Mouse (Mus musculus) splenic B cell, adult 2 months (primary cell): ENCODE measurements around the gene Myom3.
A peak's percentile ranks its signal among the peaks of the same experiment; 100 is the strongest.

Source experiments
- DNase-seq: peaks from one replicate; pipeline ENCODE4 v3.0.0-alpha.2; 2011; ENCODE audit warnings: low read depth, low spot score
- H3K27me3 ChIP-seq: 2 replicates; pipeline ENCODE4 v1.6.1; 2012; ENCODE audit warnings: mild to moderate bottlenecking, low read length, moderate library complexity, mixed read lengths; ENCODE audit not compliant: control insufficient read depth, poor library complexity, insufficient read depth, severe bottlenecking
- H3K36me3 ChIP-seq: 2 replicates; pipeline ENCODE4 v1.6.1; 2012; ENCODE audit warnings: mild to moderate bottlenecking, low read length, moderate library complexity, mixed read lengths; ENCODE audit not compliant: control insufficient read depth, poor library complexity, insufficient read depth, severe bottlenecking

Gene Myom3

GRCm38 (mm10) chr4:135814896-135815295, 55.4 kb downstream of the Myom3 start:
- H3K27me3 ChIP-seq: no peaks in the 10 kb centered on the region
- no peaks in the 10 kb centered on the region for H3K36me3 ChIP-seq
- no peak for DNase-seq

DNA sequence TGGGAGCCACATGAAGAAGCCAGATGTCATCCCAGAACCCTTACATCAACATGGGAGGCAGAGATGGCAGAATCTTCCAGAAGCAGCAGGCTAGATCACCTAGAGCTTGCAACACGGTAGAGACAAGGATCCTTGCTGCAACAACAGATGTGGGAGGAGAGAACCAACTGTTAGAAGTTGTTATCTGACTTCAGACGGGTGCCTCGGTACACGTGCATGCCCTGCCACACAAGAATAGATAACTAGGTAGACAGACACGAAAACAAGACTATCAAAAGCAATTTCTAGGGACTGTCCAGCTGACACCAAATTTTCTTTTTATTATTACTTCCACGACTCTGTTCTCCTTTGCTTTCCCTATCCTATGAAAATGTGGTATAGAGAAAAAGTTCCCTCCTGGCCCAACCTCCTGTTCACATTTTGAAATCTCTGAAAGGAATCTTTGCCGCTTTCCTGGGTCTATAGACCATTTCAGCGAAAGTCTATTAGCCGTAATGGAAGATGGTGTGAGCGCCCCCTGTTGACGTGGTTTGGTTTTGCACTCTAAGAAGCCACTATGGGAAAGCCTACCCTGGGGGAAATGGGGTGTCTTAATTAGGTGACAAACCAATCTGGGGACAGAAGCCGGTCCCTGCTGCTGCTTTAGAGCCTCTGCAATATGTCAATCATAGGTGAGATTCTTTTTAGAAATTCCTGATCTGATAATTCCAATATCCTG, 57.5 kb downstream of the Myom3 start:
- DNase-seq: peak; percentile 77
- Histone ChIP-seq H3K36me3 (no peaks in the 10 kb centered on the region), H3K27me3 (no peaks in the 10 kb centered on the region)

GRCm38 (mm10) chr4:135818366-135818765, 58.9 kb downstream of the Myom3 start:
- H3K36me3 ChIP-seq: no peaks in the 10 kb centered on the region
- DNase-seq: no peak
- H3K27me3 ChIP-seq: no peaks in the 10 kb centered on the region

GRCm38 (mm10) chr4:135819826-135820526, 60.5 kb downstream of the Myom3 start:
- Histone ChIP-seq H3K27me3 (no peaks in the 10 kb centered on the region), H3K36me3 (no peaks in the 10 kb centered on the region)
- peak; percentile 34 for DNase-seq

DNA sequence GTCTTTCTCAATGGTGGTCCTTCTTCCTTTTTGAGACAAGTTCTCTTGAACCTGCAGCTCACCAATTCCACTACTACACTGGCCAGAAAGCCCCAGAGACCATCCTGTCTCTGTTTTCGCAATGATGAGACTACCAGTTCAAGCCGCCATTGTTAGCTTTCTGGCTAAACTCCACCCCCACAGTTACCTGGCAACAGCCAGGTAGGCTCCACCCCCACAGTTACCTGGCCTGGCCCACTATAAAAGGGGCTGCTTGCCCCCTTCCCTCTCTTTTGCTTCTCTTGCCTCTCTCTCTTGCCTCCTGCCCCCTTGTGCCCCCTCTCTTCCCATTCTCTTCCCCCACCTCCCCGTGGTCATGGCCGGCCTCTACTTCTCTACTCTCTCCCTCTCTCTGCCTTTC, 62.3 kb downstream of the Myom3 start:
- no peaks in the 10 kb centered on the region for H3K27me3 ChIP-seq
- H3K36me3 ChIP-seq: no peaks in the 10 kb centered on the region
- no peak for DNase-seq

DNA sequence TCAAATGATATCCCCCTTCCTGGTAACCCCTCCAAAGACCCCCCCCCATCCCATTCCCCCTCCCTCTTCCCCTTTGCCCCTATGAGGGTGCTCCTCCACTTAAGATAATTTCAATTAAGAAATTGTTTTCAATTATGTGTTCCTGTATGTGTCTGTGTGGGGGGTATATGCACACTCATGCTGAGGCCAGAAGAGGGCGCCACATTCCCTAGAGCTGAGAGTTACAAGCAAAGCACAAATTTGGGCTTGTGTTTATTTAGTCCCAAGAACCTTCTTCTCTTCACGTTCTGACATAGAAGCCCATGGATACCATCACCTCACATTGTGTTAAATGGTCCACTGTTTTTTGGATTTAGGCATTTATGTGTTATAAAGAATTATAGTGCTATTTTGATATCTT, 63.8 kb downstream of the Myom3 start:
- peak; percentile 66 for DNase-seq
- H3K36me3 ChIP-seq: no peaks in the 10 kb centered on the region

DNA sequence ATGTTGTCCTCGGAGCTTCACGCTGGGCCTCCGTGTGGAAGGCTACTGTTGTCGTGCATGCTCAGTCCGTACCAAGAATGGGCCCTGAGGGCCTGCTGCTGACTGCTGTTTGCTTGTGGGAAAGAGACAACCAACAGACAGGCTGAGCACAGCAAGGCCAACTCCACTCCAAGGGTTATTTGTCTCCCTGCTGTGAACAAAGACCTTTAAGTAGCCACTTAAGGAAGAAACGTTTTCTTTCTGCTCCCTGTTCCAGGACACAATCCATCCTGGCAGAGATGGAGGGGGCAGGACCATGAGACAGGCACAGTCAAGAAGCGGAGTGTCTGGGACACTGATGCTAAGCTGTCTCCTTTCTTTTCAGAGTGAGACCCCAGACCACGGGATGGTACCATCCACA, 64.7 kb downstream of the Myom3 start:
- no peaks in the 10 kb centered on the region for H3K36me3 ChIP-seq
- no peak for DNase-seq

More for the DNA sequence above, 63.8 kb downstream of the Myom3 start:
- no peaks in the 10 kb centered on the region for H3K27me3 ChIP-seq

GRCm38 (mm10) chr4:135828491-135828890, 69.0 kb downstream of the Myom3 start:
- H3K27me3 ChIP-seq: no peaks in the 10 kb centered on the region
- DNase-seq: no peak
- H3K36me3 ChIP-seq: no peaks in the 10 kb centered on the region

More for the DNA sequence above, 64.7 kb downstream of the Myom3 start:
- no peaks in the 10 kb centered on the region for H3K27me3 ChIP-seq

DNA sequence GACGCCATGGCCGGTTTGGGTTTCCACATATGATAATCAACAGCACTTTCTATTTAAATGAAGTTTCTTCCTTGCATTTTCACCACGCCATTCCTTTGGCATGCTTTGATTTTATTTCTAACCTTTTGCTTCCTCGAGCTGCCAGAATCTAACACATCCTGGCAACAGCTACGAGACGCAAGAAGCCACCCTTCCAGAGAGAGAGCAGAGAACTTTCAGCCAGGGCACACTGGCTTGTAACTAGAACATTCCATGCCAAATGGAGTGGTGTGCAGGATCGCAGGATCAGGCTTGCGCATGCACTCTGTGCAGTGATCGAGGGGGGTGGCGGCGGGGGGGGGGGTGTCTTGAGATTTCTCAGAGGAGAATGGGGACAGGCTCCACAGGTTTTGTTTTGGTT, 72.6 kb downstream of the Myom3 start:
- no peaks in the 10 kb centered on the region for H3K27me3 ChIP-seq
- DNase-seq: no peak
- no peaks in the 10 kb centered on the region for H3K36me3 ChIP-seq

DNA sequence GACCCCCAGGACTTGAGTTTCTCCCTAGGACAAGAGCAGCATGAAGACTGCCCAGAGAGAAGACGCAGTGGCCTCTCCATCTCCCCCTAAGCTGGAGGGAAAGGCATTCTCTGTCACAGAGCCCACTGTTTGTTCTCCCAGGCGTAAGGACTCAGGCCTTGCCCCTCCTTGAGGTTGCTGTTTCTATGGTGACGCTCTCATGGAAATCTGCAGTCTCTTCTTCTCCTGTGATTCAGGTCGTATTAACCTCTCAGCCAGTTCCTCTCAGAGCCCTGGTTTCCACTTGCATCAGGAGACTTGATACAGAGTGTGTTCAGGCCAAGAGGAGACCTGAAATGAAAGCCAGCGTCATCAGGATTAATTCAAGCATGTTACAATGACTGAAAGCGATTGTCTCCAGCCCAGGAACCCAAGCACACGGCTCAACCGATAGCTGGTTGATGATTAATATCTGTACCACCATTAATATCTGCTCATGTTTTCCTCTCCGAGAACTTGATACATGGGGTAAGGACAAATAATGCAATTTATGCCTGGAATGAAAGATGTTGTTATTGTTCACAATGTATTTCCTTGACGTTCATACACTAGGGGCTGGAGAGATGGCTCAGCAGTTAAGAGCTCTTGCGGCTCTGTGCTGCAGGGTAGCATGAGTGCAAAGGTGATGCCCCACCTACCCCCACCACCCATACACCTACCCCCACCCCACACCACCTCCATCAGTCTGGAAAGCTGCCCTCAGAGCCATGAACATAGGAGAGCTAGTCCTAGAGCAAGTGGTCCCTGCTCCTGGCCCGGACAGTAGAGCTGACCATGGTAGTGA, 74.0 kb downstream of the Myom3 start:
- DNase-seq: no peak
- no peaks in the 10 kb centered on the region for H3K27me3 ChIP-seq
- no peaks in the 10 kb centered on the region for H3K36me3 ChIP-seq

- Histone ChIP-seq H3K27me3 (no peaks in the 10 kb centered on the region), H3K36me3 (no peaks in the 10 kb centered on the region)
Observed at GRCm38 (mm10) chr4:135834124-135834717, 74.7 kb downstream of the Myom3 start.

GRCm38 (mm10) chr4:135838925-135839292, 79.4 kb downstream of the Myom3 start:
- Histone ChIP-seq H3K27me3 (0 out of 2 replicates have a peak, but pooled peaks cover 2% of the 10 kb centered on the region), H3K36me3 (no peaks in the 10 kb centered on the region)
- DNase-seq: no peak

More at GRCm38 (mm10) chr4:135834124-135834717, 74.7 kb downstream of the Myom3 start:
- DNase-seq: no peak

DNA sequence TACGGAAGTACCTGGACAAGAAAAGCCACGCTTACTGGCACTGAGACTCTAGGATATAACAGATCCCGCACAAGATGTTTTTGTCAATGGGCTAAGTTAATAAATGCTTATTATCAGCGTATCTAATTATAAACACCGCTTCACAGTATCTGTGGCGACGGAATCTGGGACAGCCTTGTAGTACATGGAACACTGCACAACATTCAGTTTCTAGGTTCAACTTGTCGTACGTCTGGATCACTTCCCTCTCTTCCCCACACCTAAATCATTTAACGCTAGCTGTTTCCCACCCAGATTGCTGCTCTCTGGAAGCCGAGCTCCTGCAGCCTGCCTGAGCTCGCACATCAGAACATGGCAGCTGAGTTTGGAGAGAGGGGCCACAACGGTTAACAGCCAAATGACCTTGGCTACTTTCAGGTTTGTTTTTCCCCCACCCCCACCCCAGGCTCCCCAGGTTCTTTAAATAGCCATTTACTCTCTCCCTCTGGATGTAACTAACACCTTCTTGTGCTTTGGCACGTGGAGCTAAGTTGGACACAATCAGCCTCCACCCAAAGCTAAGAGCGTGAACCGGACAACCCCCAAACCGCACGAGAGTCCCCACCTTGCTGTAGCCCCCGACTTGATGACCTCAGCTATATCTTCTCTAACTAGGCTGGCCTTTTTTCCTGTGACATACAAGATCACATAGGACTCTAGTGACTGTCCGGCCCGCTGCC, 79.9 kb downstream of the Myom3 start:
- Histone ChIP-seq H3K27me3 (0 out of 2 replicates have a peak, but pooled peaks cover 2% of the 10 kb centered on the region), H3K36me3 (no peaks in the 10 kb centered on the region)
- DNase-seq: no peak

DNA sequence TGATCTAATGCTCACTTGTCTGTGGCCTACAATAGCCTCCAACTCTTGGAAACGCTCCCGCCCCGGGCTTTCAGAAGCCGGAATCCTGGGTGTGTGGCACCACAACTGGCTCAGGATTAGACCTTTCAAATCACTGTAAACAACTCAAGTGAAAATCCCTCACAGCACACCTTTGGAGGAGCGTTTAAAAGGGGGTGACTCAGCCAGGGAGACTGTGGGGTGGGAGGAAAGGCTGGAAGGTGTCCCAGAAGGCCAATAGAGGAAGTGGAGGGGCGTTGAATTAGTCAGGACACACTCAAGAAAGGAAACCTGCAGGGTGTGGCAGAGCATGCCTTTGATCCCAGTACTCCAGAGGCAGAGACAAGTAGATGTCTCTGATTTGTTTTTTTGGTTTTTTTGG, 84.9 kb downstream of the Myom3 start:
- DNase-seq: no peak
- Histone ChIP-seq H3K27me3 (0 out of 2 replicates have a peak, but pooled peaks cover 2% of the 10 kb centered on the region), H3K36me3 (no peaks in the 10 kb centered on the region)
